Mouse (Mus musculus): ENCODE results near the gene Pcgf2.

GRCm38 (mm10) chr11:97733689-97734088 is 33.4 kb upstream of the Pcgf2 start:
- TF ChIP-seq ZNF384 (IDR thresholded peaks at IDR 0.05; ENCODE audit: low read depth, low read length) = no peak
- TF ChIP-seq ZC3H11A (IDR thresholded peaks at IDR 0.05; ENCODE audit: borderline replicate concordance, low read depth, low read length) = no peak
- TF ChIP-seq MAFK (IDR thresholded peaks at IDR 0.05; ENCODE audit: insufficient read depth, low read depth, low read length) = no peak
- TF ChIP-seq HCFC1 (IDR thresholded peaks at IDR 0.05; ENCODE audit: borderline replicate concordance, insufficient read depth, low read length) = no peak
- no peak for TF ChIP-seq CHD2 (IDR thresholded peaks at IDR 0.05; ENCODE audit: low read depth, low read length)
